Mouse (Mus musculus): ENCODE measurements around the gene Fbxl17.

The Fbxl17 gene

GRCm38 (mm10) chr17:63328888-63329287 lies 170.9 kb downstream of the Fbxl17 start:
- in situ Hi-C loops (cut with MboI), result loop anchor here (10.0 kb wide), 1 partner anchor 86 kb away; no protein-coding TSS in a partner anchor

- in situ Hi-C loops (cut with MboI), result loop anchor here (10.0 kb wide), 1 partner anchor 89 kb away; no protein-coding TSS in a partner anchor
Measured at GRCm38 (mm10) chr17:63326227-63326626, 173.6 kb downstream of the Fbxl17 start.

- in situ Hi-C loops (cut with MboI), result loop anchor here (10.0 kb wide), 1 partner anchor 90 kb away; no protein-coding TSS in a partner anchor
Measured at GRCm38 (mm10) chr17:63324672-63325071, 175.1 kb downstream of the Fbxl17 start.

- in situ Hi-C loops (cut with MboI), result loop anchor here (10.0 kb wide), 1 partner anchor 91 kb away; no protein-coding TSS in a partner anchor
Measured at GRCm38 (mm10) chr17:63324039-63324438, 175.8 kb downstream of the Fbxl17 start.

- in situ Hi-C loops (cut with MboI), result loop anchor here (10.0 kb wide), 1 partner anchor 92 kb away; no protein-coding TSS in a partner anchor
Measured at GRCm38 (mm10) chr17:63322846-63323245, 177.0 kb downstream of the Fbxl17 start.

- in situ Hi-C loops (cut with MboI), result loop anchor here (10.0 kb wide), 1 partner anchor 94 kb away; no protein-coding TSS in a partner anchor
Measured at GRCm38 (mm10) chr17:63321290-63321689, 178.5 kb downstream of the Fbxl17 start.

- in situ Hi-C loops (cut with MboI), result no loop called here
Measured at GRCm38 (mm10) chr17:63317518-63317917, 182.3 kb downstream of the Fbxl17 start.

- in situ Hi-C loops (cut with MboI), result no loop called here
Measured at GRCm38 (mm10) chr17:63315646-63316480, 184.0 kb downstream of the Fbxl17 start.

- in situ Hi-C loops (cut with MboI), result no loop called here
Measured at GRCm38 (mm10) chr17:63312804-63313203, 187.0 kb downstream of the Fbxl17 start.

GRCm38 (mm10) chr17:63312330-63312729 lies 187.5 kb downstream of the Fbxl17 start:
- in situ Hi-C loops (cut with MboI), result no loop called here

GRCm38 (mm10) chr17:63311613-63312012 lies 188.2 kb downstream of the Fbxl17 start:
- in situ Hi-C loops (cut with MboI), result no loop called here

- in situ Hi-C loops (cut with MboI), result no loop called here
Measured at GRCm38 (mm10) chr17:63310021-63310420, 189.8 kb downstream of the Fbxl17 start.

- in situ Hi-C loops (cut with MboI), result no loop called here
Measured at GRCm38 (mm10) chr17:63303862-63304261, 196.0 kb downstream of the Fbxl17 start.

GRCm38 (mm10) chr17:63301822-63302393 lies 197.9 kb downstream of the Fbxl17 start:
- in situ Hi-C loops (cut with MboI), result no loop called here

GRCm38 (mm10) chr17:63295471-63295870 lies 204.3 kb downstream of the Fbxl17 start:
- in situ Hi-C loops (cut with MboI), result no loop called here

- in situ Hi-C loops (cut with MboI), result no loop called here
Measured at GRCm38 (mm10) chr17:63294961-63295360, 204.9 kb downstream of the Fbxl17 start.

- in situ Hi-C loops (cut with MboI), result no loop called here
Measured at GRCm38 (mm10) chr17:63293979-63294378, 205.8 kb downstream of the Fbxl17 start.

GRCm38 (mm10) chr17:63289317-63289913 lies 210.4 kb downstream of the Fbxl17 start:
- in situ Hi-C loops (cut with MboI), result no loop called here

- in situ Hi-C loops (cut with MboI), result no loop called here
Measured at GRCm38 (mm10) chr17:63288850-63289249, 211.0 kb downstream of the Fbxl17 start.

GRCm38 (mm10) chr17:63287413-63287812 lies 212.4 kb downstream of the Fbxl17 start:
- in situ Hi-C loops (cut with MboI), result no loop called here

GRCm38 (mm10) chr17:63285265-63285939 lies 214.4 kb downstream of the Fbxl17 start:
- in situ Hi-C loops (cut with MboI), result no loop called here

GRCm38 (mm10) chr17:63284074-63284473 lies 215.7 kb downstream of the Fbxl17 start:
- in situ Hi-C loops (cut with MboI), result no loop called here

Measured in mature B cell (primary cell).